Mouse (Mus musculus) liver, embryonic 13.5 days (tissue): ENCODE measurements at regions not wholly inside any gene's neighbourhood (a gene's known extent, or its start where the extent isn't known, plus 50 kb on each side); places are given as distances from the start of the nearest gene placed in this dataset.

Source experiments
- ATAC-seq: fragments of 200-750 bp; cut with Nextera tagmentation; 2 replicates; pipeline ENCODE4 v1.8.0; 2017; ENCODE audit warnings: low read depth, mild to moderate bottlenecking, moderate number of reproducible peaks, moderate library complexity
- DNase-seq: peaks from one replicate; pipeline ENCODE4 v3.0.0; 2022
- H3K27ac ChIP-seq: fragments of 300-500 bp; sonication (generic); 2 replicates; pipeline ENCODE4 v1.5.1; 2015; ENCODE audit warnings: moderate library complexity, mild to moderate bottlenecking, inconsistent platforms
- H3K27me3 ChIP-seq: fragments of 300-500 bp; sonication (generic); 2 replicates; pipeline ENCODE4 v1.6.1; 2015; ENCODE audit warnings: mild to moderate bottlenecking, inconsistent platforms
- H3K36me3 ChIP-seq: fragments of 300-500 bp; sonication (generic); 2 replicates; pipeline ENCODE4 v1.6.1; 2015; ENCODE audit warnings: mild to moderate bottlenecking, inconsistent platforms
- H3K4me1 ChIP-seq: fragments of 300-500 bp; sonication (generic); replicated peaks from 2 replicates; pipeline ENCODE4 v1.6.1; 2015; ENCODE audit warnings: inconsistent platforms
- H3K4me2 ChIP-seq: fragments of 300-500 bp; sonication (generic); 2 replicates; pipeline ENCODE4 v1.6.1; 2015; ENCODE audit warnings: inconsistent platforms, mild to moderate bottlenecking, moderate library complexity
- H3K4me3 ChIP-seq: fragments of 300-500 bp; sonication (generic); replicated peaks from 2 replicates; pipeline ENCODE4 v1.5.1; 2015; ENCODE audit warnings: mild to moderate bottlenecking, inconsistent platforms
- H3K9ac ChIP-seq: fragments of 300-500 bp; sonication (generic); 2 replicates; pipeline ENCODE4 v1.6.1; 2015; ENCODE audit warnings: mild to moderate bottlenecking, inconsistent platforms
- H3K9me3 ChIP-seq: fragments of 300-500 bp; sonication (generic); replicated peaks from 2 replicates; pipeline ENCODE4 v1.6.1; 2016; ENCODE audit warnings: inconsistent platforms
- WGBS: fragments of 180-500 bp; shearing (Covaris S2); methylation state at CpG from one replicate; pipeline ENCODE4 v1.1.7; 2015; ENCODE audit not compliant: insufficient replicate concordance; 5-methylcytosine and 5-hydroxymethylcytosine counted together

DNA sequence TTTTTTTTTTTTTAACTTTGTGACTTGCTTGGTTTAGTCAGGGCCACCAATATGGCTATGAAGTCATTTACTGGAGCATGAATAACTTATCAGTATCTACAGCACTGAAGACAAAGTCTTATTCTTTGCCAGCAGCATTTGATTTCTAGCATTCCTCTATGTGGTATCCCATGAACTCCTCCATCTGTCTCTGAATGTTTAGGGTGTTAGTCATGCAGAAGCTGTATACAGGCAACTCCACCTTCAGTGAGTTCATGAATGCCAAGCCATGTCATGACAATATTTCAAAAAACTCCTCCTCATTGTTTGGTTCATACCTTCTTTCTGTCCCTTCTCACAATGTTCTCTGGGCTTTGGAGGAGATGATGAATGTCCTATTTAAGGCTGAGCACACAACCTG is 1438.4 kb upstream of the A1bg start:
- no peak overlapping the region for H3K27ac ChIP-seq
- no peaks in the 10 kb centered on the region for H3K9me3 ChIP-seq
- H3K4me1 ChIP-seq = no peaks in the 10 kb centered on the region
- H3K4me2 ChIP-seq = no peak overlapping the region
- H3K36me3 ChIP-seq = no peaks in the 10 kb centered on the region
- DNase-seq (no peak), ATAC-seq (no peak)
- no peaks in the 10 kb centered on the region for H3K27me3 ChIP-seq
- no peak overlapping the region for H3K4me3 ChIP-seq
- no peak overlapping the region for H3K9ac ChIP-seq

DNA sequence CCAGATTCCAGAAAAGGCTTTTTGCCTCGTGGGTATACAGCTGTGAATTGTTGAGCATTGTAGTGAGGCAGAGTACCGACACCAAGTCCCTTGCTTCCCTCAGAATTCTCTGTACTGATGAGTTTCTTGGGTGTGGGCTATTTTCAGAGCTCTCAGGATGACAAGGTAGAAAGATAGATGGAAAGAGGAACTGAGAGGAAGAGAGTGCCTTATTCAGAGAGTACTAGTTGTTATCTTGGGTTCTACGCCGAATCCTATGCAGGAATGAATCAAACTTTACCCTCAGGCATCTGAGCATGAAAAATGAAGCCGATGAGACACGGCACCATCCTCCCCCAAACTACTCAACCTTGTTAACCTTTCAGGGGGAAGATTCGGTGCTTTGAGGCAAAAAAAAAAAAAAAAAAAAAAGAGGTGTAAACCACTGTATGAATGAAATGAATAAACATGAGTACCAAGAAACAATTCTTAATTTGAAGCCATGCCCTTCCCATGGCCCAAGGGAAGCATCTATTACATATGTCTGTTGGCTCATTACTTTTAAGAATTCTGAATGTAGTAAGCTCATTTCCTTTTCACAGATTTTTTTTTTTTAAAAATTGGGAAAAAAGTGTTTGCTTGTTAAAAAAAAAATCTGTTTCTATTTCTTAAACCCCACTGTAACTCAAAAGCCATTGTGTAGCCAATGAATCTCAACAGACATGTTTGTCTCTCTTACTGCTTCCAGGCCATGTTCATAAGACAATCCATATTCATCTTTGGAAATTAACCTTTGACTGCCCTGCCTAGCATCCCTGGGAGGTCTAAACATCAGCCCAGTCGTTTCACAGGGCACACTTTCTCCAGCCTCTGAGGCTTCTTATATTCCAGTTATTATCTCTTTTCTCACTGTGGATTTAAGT is 1435.8 kb upstream of the A1bg start:
- DNase-seq (no peak), ATAC-seq (no peak)
- Histone ChIP-seq H3K27me3 (no peaks in the 10 kb centered on the region), H3K4me3 (no peak overlapping the region), H3K36me3 (no peaks in the 10 kb centered on the region), H3K9me3 (no peaks in the 10 kb centered on the region), H3K9ac (no peak overlapping the region), H3K27ac (no peak overlapping the region), H3K4me1 (no peaks in the 10 kb centered on the region), H3K4me2 (no peak overlapping the region)
- 56% methylated on average over 8 of the region's 8 CpGs for WGBS

DNA sequence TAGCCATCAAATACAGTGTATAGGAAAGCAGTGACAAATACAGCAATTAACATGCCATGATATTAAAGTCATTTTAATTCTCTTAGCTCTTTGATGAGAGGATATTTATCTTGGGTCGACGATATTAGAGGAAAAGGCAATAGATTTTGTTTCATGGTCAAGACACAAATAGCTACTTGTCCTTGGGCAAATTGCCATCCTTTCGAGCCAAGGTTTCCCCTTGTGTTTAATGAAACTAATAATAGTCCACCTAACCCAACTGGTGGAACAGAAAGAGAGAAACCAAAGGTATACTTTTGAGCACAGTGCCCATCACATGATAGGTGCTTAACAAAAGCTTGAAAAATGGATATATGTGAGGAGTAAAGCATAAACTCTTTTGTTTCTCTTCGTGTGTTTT is 1431.0 kb upstream of the A1bg start:
- ATAC-seq = no peak
- Histone ChIP-seq H3K4me2 (no peak overlapping the region), H3K27ac (no peak overlapping the region), H3K9ac (no peak overlapping the region), H3K27me3 (no peaks in the 10 kb centered on the region), H3K9me3 (no peaks in the 10 kb centered on the region), H3K4me1 (peaks cover 4% of the 10 kb centered on the region), H3K4me3 (no peak overlapping the region), H3K36me3 (no peaks in the 10 kb centered on the region)
- WGBS = 66% methylated on average over 4 of the region's 4 CpGs
- no peak for DNase-seq

- H3K27ac ChIP-seq = no peak overlapping the region
- no peak overlapping the region for H3K4me3 ChIP-seq
- H3K4me1 ChIP-seq = peaks cover 7% of the 10 kb centered on the region
- no peak overlapping the region for H3K9ac ChIP-seq
- H3K36me3 ChIP-seq = no peaks in the 10 kb centered on the region
- DNase-seq = no peak
- WGBS = 66% methylated on average over 6 of the region's 6 CpGs
- ATAC-seq = no peak
- H3K4me2 ChIP-seq = no peak overlapping the region
- no peaks in the 10 kb centered on the region for H3K9me3 ChIP-seq
- no peaks in the 10 kb centered on the region for H3K27me3 ChIP-seq
Observed at GRCm38 (mm10) chr15:62350862-62351757, 1428.3 kb upstream of the A1bg start.

DNA sequence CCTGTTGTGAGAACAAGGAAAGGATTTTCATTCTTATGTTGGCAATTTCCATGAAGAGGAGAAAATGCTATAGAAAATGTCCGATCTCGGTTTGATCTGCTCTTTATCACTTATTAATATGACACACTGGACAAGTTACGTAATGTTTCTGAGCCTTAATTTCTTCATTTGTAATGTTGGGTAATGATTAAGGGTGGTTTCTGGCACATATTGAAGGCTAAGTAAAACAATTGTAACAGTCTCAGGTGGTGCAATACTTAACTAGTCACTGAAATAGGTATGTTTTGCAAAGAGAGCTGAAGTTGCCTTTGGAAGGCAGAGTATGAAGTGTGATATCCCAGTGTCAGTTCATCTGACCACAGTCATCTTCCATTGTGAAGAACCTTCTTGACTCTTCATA is 1427.2 kb upstream of the A1bg start:
- no peak for DNase-seq
- WGBS = 88% methylated on average over 3 of the region's 3 CpGs

GRCm38 (mm10) chr15:62348956-62349355 is 1426.1 kb upstream of the A1bg start:
- Histone ChIP-seq H3K36me3 (no peaks in the 10 kb centered on the region), H3K4me1 (peaks cover 7% of the 10 kb centered on the region), H3K9ac (no peak overlapping the region), H3K27me3 (no peaks in the 10 kb centered on the region), H3K27ac (no peak overlapping the region), H3K9me3 (no peaks in the 10 kb centered on the region), H3K4me2 (no peak overlapping the region), H3K4me3 (no peak overlapping the region)
- 54% methylated on average over 2 of the region's 2 CpGs for WGBS
- no peak for DNase-seq
- 0 out of 2 replicates have a peak, but pooled peaks have one; percentile 29 for ATAC-seq

More for the DNA sequence above, 1427.2 kb upstream of the A1bg start:
- no peak overlapping the region for H3K4me2 ChIP-seq
- no peak overlapping the region for H3K27ac ChIP-seq
- no peaks in the 10 kb centered on the region for H3K9me3 ChIP-seq
- H3K36me3 ChIP-seq = no peaks in the 10 kb centered on the region
- H3K4me3 ChIP-seq = no peak overlapping the region
- ATAC-seq = no peak
- no peak overlapping the region for H3K9ac ChIP-seq
- H3K4me1 ChIP-seq = peaks cover 7% of the 10 kb centered on the region
- no peaks in the 10 kb centered on the region for H3K27me3 ChIP-seq

DNA sequence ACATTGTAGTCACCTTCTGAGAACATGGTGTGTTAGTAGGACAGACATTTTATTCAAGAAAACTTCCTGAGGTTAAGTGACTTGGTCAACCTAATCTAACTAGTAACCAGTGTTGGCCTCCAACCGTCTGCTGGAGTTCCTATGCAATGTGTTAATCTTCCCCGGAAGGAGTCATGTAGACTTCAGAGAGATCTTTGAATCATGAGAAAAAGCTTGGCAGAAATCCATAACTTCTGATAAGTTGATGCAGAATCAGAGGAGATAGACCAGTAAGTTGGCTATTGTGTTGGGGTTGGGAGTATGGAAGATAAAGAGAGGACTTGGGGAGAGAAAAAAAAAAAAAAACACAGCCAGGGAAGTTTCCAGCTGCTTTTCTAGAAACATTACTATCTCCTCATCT is 1424.9 kb upstream of the A1bg start:
- Histone ChIP-seq H3K4me3 (no peak overlapping the region), H3K27ac (no peak overlapping the region), H3K9me3 (no peaks in the 10 kb centered on the region), H3K4me2 (no peak overlapping the region), H3K27me3 (no peaks in the 10 kb centered on the region), H3K36me3 (no peaks in the 10 kb centered on the region), H3K9ac (no peak overlapping the region), H3K4me1 (peaks cover 7% of the 10 kb centered on the region)
- ATAC-seq (no peak), DNase-seq (no peak)
- 59% methylated on average over 2 of the region's 2 CpGs for WGBS

GRCm38 (mm10) chr15:62345893-62346292 is 1423.1 kb upstream of the A1bg start:
- no peak overlapping the region; the same call in 1 of the 2 replicates for H3K27ac ChIP-seq
- no peak overlapping the region for H3K9ac ChIP-seq
- no peaks in the 10 kb centered on the region for H3K9me3 ChIP-seq
- no peaks in the 10 kb centered on the region for H3K36me3 ChIP-seq
- H3K4me1 ChIP-seq = peaks cover 7% of the 10 kb centered on the region
- no peak overlapping the region for H3K4me3 ChIP-seq
- no peak overlapping the region for H3K4me2 ChIP-seq
- WGBS = 56% methylated on average over 5 of the region's 5 CpGs
- DNase-seq (no peak), ATAC-seq (peak; percentile 47; the same call in 1 of the 2 replicates)
- H3K27me3 ChIP-seq = no peaks in the 10 kb centered on the region

DNA sequence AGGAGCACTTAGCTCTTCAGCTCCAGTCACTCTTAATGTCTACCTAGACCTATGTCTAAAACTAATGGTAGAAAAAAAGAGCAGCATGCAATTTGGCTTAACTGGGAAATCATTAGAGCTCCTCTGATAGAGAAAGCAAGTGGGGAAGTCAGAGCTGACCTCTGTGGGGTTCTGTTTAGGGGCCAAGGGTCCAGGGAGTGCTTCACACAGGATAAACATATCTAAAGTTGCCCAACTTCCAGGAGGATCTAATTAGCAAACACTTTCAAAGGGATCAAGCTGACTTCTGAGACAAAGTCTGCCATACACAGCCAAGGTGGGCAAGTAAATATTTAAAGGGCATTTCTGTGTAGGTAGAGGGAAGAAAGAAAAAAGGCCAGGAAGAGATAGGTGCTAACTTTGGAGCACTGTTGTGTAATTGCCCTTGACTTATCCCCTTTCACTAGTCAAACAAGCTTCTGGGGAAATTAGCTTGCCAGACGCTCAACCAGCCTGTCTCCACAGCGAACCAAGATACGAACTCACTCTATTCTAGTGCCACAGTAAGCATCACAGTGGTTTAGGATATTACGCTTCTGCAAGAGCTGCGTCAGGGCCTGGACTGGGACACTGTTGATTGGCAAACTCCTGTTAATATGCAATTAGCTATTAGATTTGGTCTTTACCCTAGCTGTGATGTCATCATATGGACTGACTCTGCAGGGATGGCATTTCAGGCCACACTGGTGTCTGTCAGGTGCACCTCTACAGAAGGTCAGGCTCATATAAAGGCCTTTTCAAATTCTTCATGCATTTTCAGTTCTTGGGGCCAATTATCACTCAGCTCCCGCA is 1413.9 kb upstream of the A1bg start:
- DNase-seq (no peak), ATAC-seq (peak; percentile 79)
- peaks cover 8% of the 10 kb centered on the region; the same call in 1 of the 2 replicates for H3K4me1 ChIP-seq
- H3K36me3 ChIP-seq = no peaks in the 10 kb centered on the region
- no peak overlapping the region for H3K4me2 ChIP-seq
- H3K9ac ChIP-seq = no peak overlapping the region
- H3K4me3 ChIP-seq = no peak overlapping the region
- WGBS = 75% methylated on average over 6 of the region's 6 CpGs
- H3K27ac ChIP-seq = peak overlapping the region; percentile 34; the same call in 1 of the 2 replicates
- no peaks in the 10 kb centered on the region for H3K27me3 ChIP-seq
- no peaks in the 10 kb centered on the region for H3K9me3 ChIP-seq

- no peaks in the 10 kb centered on the region for H3K27me3 ChIP-seq
Observed at GRCm38 (mm10) chr15:62334256-62335009, 1411.6 kb upstream of the A1bg start.

More at GRCm38 (mm10) chr15:62334256-62335009, 1411.6 kb upstream of the A1bg start:
- no peaks in the 10 kb centered on the region for H3K9me3 ChIP-seq
- H3K4me3 ChIP-seq = no peak overlapping the region
- no peak for DNase-seq
- no peak overlapping the region for H3K27ac ChIP-seq
- no peak for ATAC-seq
- 74% methylated on average over 4 of the region's 4 CpGs for WGBS
- H3K9ac ChIP-seq = no peak overlapping the region
- H3K4me2 ChIP-seq = no peak overlapping the region
- no peaks in the 10 kb centered on the region for H3K36me3 ChIP-seq
- H3K4me1 ChIP-seq = peaks cover 25% of the 10 kb centered on the region
